8 mouse cellular contexts compared by ENCODE assay signal in genomic region chr3:36635449-36635848, GRCm38 (mm10). TPM values are rescaled to one million over a fixed set of nuclear protein-coding genes. Genes with fewer than 3 reads are reported as not detected.
A peak's percentile ranks its signal among the peaks of the same experiment; 100 is the strongest.
DNase-seq lines count a peak whose midpoint lies in the region; ATAC-seq and TF ChIP-seq lines count a peak whose summit lies in the region.

No protein-coding gene starts in this region.

- no peaks in the 10 kb centered on the region for H3K4me1 ChIP-seq in liver, embryonic 11.5 days (replicated peaks; ENCODE audit: control insufficient read depth, insufficient read depth, low read length)
- H3K4me1 ChIP-seq in forebrain, embryonic 13.5 days = no peaks in the 10 kb centered on the region
- no peaks in the 10 kb centered on the region for H3K4me1 ChIP-seq in midbrain, embryonic 15.5 days

- no peak overlapping the region for H3K4me2 ChIP-seq in liver, embryonic 11.5 days
- H3K4me2 ChIP-seq in forebrain, embryonic 13.5 days = no peak overlapping the region
- H3K4me2 ChIP-seq in midbrain, embryonic 15.5 days = no peak overlapping the region

- H3K27me3 ChIP-seq in liver, embryonic 11.5 days (replicated peaks; ENCODE audit: control insufficient read depth, insufficient read depth, low read length) = no peaks in the 10 kb centered on the region
- no peaks in the 10 kb centered on the region for H3K27me3 ChIP-seq in forebrain, embryonic 13.5 days
- H3K27me3 ChIP-seq in midbrain, embryonic 15.5 days (replicated peaks) = no peaks in the 10 kb centered on the region

- H3K9ac ChIP-seq in liver, embryonic 11.5 days (ENCODE audit: low read depth, low read length) = no peak overlapping the region
- H3K9ac ChIP-seq in forebrain, embryonic 13.5 days = no peak overlapping the region
- no peak overlapping the region for H3K9ac ChIP-seq in midbrain, embryonic 15.5 days

- H3K36me3 ChIP-seq in liver, embryonic 11.5 days (ENCODE audit: control insufficient read depth, insufficient read depth, low read length) = no peaks in the 10 kb centered on the region
- no peaks in the 10 kb centered on the region for H3K36me3 ChIP-seq in forebrain, embryonic 13.5 days (ENCODE audit: poor library complexity, severe bottlenecking)
- H3K36me3 ChIP-seq in midbrain, embryonic 15.5 days (replicated peaks) = no peaks in the 10 kb centered on the region

- 27% methylated on average over 4 of the region's 4 CpGs for WGBS in liver, embryonic 11.5 days
- WGBS in forebrain, embryonic 13.5 days = 18% methylated on average over 4 of the region's 4 CpGs
- WGBS in midbrain, embryonic 15.5 days = 23% methylated on average over 4 of the region's 4 CpGs

- H3K4me3 ChIP-seq in liver, embryonic 11.5 days (ENCODE audit: low read depth, low read length) = no peak overlapping the region
- H3K4me3 ChIP-seq in forebrain, embryonic 13.5 days = no peak overlapping the region
- no peak overlapping the region for H3K4me3 ChIP-seq in layer of hippocampus, adult 2 months
- no peak overlapping the region for H3K4me3 ChIP-seq in midbrain, embryonic 15.5 days

- DNase-seq in liver = peak; percentile 15
- DNase-seq in liver, embryonic 11.5 days (ENCODE audit: low spot score) = no peak
- peak; percentile 67 for DNase-seq in brain, embryonic 14.5 days (ENCODE audit: low read depth)
- peak; percentile 38 to 65 for DNase-seq in layer of hippocampus, adult 2 months (ENCODE audit: low spot score in 2 of 2)
- DNase-seq in spleen, adult 12 weeks (ENCODE audit: low spot score) = no peak
- DNase-seq in thymus, adult 18-20 months = no peak

- TF ChIP-seq CTCF in brain, embryonic 14.5 days (IDR thresholded peaks at IDR 0.05; ENCODE audit: borderline replicate concordance, extremely low read depth, insufficient read depth, insufficient read length) = peak; percentile 82
- peak; percentile 91 for TF ChIP-seq CTCF in layer of hippocampus, adult 2 months (conservative IDR thresholded peaks at IDR 0.05)

- no peak overlapping the region for H3K27ac ChIP-seq in liver, embryonic 11.5 days (ENCODE audit: low read depth, low read length)
- no peak overlapping the region for H3K27ac ChIP-seq in forebrain, embryonic 13.5 days
- H3K27ac ChIP-seq in layer of hippocampus, adult 2 months = no peak overlapping the region
- H3K27ac ChIP-seq in midbrain, embryonic 15.5 days = no peak overlapping the region

- no peak for ATAC-seq in liver, embryonic 11.5 days (replicated peaks; ENCODE audit: low FRiP score)
- ATAC-seq in forebrain, embryonic 13.5 days = peak; percentile 72
- ATAC-seq in midbrain, embryonic 15.5 days (replicated peaks) = peak; percentile 78

- TF ChIP-seq POLR2A in brain, embryonic 14.5 days (IDR thresholded peaks at IDR 0.05; ENCODE audit: borderline replicate concordance, extremely low read depth, insufficient read depth, insufficient read length, poor library complexity, severe bottlenecking) = no peak

- no peaks in the 10 kb centered on the region for H3K9me3 ChIP-seq in liver, embryonic 11.5 days (ENCODE audit: control insufficient read depth, low read length)
- no peaks in the 10 kb centered on the region for H3K9me3 ChIP-seq in forebrain, embryonic 13.5 days (replicated peaks)
- no peaks in the 10 kb centered on the region for H3K9me3 ChIP-seq in midbrain, embryonic 15.5 days

RNA-seq across cellular contexts. Expression of gene Bbs7, which starts 22.2 kb away (rescaled TPM):
- polyA plus RNA-seq in liver, embryonic 11.5 days (2014; fragmentation: Nextera tagmentation; extraction: Ambion mirVana) = 9.9 and 11.7 TPM in 2 replicates
- polyA plus RNA-seq in brain, embryonic 14.5 days (2012; rRNA removed) = 13.7 and 15.6 TPM in 2 replicates
- 20.1 and 20.3 TPM in 2 replicates for polyA plus RNA-seq in forebrain, embryonic 13.5 days (2015; fragmentation: Nextera tagmentation; extraction: Ambion mirVana)
- 10 to 100 TPM; 17.4 to 17.7 TPM for total RNA-seq in layer of hippocampus, adult 2 months (2021)
- polyA plus RNA-seq in midbrain, embryonic 15.5 days (2015; fragmentation: Nextera tagmentation; extraction: Ambion mirVana) = 22.3 and 24.9 TPM in 2 replicates

RNA-seq across cellular contexts. Expression of gene Trpc3, which starts 54.5 kb away (rescaled TPM):
- 1.1 and 1.4 TPM in 2 replicates for polyA plus RNA-seq in liver, embryonic 11.5 days (2014; fragmentation: Nextera tagmentation; extraction: Ambion mirVana)
- 8.7 and 11.9 TPM in 2 replicates for polyA plus RNA-seq in brain, embryonic 14.5 days (2012; rRNA removed)
- 1.9 and 2.4 TPM in 2 replicates for polyA plus RNA-seq in forebrain, embryonic 13.5 days (2015; fragmentation: Nextera tagmentation; extraction: Ambion mirVana)
- 1 to 10 TPM; 4.1 to 5.9 TPM for total RNA-seq in layer of hippocampus, adult 2 months (2021)
- 7.9 and 8.8 TPM in 2 replicates for polyA plus RNA-seq in midbrain, embryonic 15.5 days (2015; fragmentation: Nextera tagmentation; extraction: Ambion mirVana)

Comparison
In these comparisons a context has a peak if more than half of its experiments do, and no peak if none do; other contexts are left out.
1. DNase-seq: peak in liver (single experiment), brain, embryonic 14.5 days (single experiment) and layer of hippocampus, adult 2 months (2 of 2); none in liver, embryonic 11.5 days (single experiment), spleen, adult 12 weeks (single experiment) and thymus, adult 18-20 months (0 of 2).